Mouse (Mus musculus) kidney, adult 2 months (tissue): ENCODE measurements around the gene Ptpn11. TPM values are rescaled to one million over a fixed set of nuclear protein-coding genes. Genes with fewer than 3 reads are reported as not detected.

ENCODE experiments used
- DNase-seq: peaks from one replicate; pipeline ENCODE4 v3.0.0; 2021
- H3K27ac ChIP-seq: fragments of 200-500 bp; 2 replicates; pipeline ENCODE4 v1.5.1; 2012; ENCODE audit warnings: low read depth, low read length, control low read depth, inconsistent platforms; ENCODE audit not compliant: insufficient read depth
- H3K27me3 ChIP-seq: fragments of 200-500 bp; replicated peaks from 2 replicates; pipeline ENCODE4 v1.6.1; 2012; ENCODE audit warnings: mild to moderate bottlenecking, moderate library complexity, low read length, inconsistent platforms; ENCODE audit not compliant: control insufficient read depth, insufficient read depth
- H3K36me3 ChIP-seq: fragments of 200-500 bp; 2 replicates; pipeline ENCODE4 v1.6.1; 2012; ENCODE audit warnings: mild to moderate bottlenecking, moderate library complexity, low read length, inconsistent platforms; ENCODE audit not compliant: control insufficient read depth, insufficient read depth
- H3K4me1 ChIP-seq: fragments of 200-500 bp; 2 replicates; pipeline ENCODE4 v1.6.1; 2011; ENCODE audit warnings: low read length; ENCODE audit not compliant: control insufficient read depth, insufficient read depth
- H3K4me3 ChIP-seq: fragments of 200-500 bp; 2 replicates; pipeline ENCODE4 v1.5.1; 2011; ENCODE audit warnings: mild to moderate bottlenecking, low read depth, low read length, control low read depth; ENCODE audit not compliant: insufficient read depth
- CTCF ChIP-seq: fragments of 200-500 bp; conservative IDR thresholded peaks from 2 replicates; pipeline ENCODE4 v1.5.1; 2011; ENCODE audit warnings: low read depth, mild to moderate bottlenecking, control low read depth, low read length, moderate library complexity, mixed read lengths; ENCODE audit not compliant: insufficient read depth, insufficient read length
- POLR2A ChIP-seq: fragments of 200-500 bp; IDR thresholded peaks from one replicate; pipeline ENCODE4 v1.6.1; 2011; ENCODE audit warnings: low read depth, low read length, control low read depth
- WGBS: fragments of 180-500 bp; shearing (Covaris S2); methylation state at CpG from one replicate; pipeline ENCODE4 v1.1.7; 2018; 5-methylcytosine and 5-hydroxymethylcytosine counted together
- polyA plus RNA-seq: library from polyadenylated mRNA; depleted of rRNA; stranded (reverse); fragments of >200 nt; gene quantifications from 2 replicates; pipeline ENCODE4 v1.2.3, GENCODE M21; 2012

The Ptpn11 gene
- polyA plus RNA-seq, 1 experiment, result 32.4 TPM

DNA sequence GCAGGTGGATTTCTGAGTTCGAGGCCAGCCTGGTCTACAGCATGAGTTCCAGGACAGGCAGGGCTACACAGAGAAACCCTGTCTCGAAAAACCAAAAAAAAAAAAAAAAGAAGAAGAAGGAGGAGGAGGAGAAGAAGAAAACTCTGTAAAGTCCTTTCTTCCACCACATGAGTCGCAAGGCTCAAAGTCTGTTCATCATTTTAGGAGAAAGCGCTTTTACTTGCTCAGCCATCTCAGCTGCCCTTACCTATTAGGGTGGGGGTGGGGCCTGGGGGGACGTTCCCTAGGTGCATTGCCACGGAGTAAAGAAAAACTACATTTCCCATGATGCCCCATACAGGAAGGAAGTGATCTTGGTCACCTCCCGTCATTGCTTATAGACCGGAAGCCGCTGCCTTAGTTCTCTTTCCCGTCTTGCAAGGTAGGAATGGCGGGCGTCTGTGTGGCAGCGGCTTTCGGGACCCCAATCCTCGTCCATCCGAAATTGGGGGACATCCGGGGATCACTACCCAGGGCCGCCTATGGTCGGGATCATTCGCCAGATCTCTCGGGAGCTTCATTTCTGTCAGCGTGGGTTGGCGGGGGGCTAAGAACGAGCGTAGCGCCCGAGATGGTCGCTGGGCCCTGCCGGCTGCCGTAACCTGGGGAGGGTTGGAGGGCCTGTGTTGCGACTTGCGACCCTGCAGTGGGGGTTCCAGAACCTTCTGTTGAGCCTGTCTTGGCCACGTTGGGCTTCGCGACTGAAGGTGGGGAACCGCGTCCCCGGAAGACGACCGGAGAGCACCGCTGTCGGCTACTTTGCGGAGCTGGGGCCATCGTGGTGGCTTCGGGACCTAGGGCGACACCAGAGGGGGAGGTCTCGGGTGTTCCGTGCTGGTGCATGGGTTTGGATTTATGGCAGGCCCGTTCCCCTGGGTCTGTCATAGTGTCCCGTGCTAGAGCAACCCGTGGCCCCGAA is 13.2 kb upstream of the Ptpn11 start, which contains the start of gene Rpl6:
Gene Rpl6 (plus strand): TSS at position 350 of the 958 bp plus-strand sequence.
- peak; percentile 93 for DNase-seq
- WGBS, result 2% methylated on average over 52 of the region's 52 CpGs
- Histone ChIP-seq H3K4me3 (peak within 1 kb of the TSS; percentile 94), H3K4me1 (peaks cover 4% of the 10 kb centered on the region; the same call in 1 of the 2 replicates), H3K27ac (peak within 1 kb of the TSS; percentile 37), H3K27me3 (no peaks in the 10 kb centered on the region), H3K36me3 (peaks cover 13% of the 10 kb centered on the region)
- TF ChIP-seq CTCF (no peak), POLR2A (peak; percentile 44)

DNA sequence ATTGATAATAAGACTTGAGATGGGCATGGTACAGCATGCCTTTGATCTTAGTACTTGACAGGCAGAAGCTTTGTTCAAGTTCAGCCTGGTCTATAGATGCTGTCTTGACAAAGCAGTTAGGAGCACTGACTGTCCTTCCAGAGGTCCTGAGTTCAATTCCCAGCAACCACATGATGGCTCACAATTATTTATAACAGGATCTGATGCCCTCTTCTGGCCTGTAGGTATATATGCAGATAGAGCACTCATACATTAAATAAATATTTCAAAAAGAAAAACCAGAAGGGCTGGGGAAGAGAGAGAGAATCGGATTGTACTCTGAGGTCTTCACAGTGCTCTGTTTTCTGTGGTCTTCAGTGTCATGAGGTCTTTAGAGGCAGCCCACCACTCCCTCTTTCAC is 11.3 kb upstream of the Ptpn11 start:
- no peak for TF ChIP-seq CTCF

DNA sequence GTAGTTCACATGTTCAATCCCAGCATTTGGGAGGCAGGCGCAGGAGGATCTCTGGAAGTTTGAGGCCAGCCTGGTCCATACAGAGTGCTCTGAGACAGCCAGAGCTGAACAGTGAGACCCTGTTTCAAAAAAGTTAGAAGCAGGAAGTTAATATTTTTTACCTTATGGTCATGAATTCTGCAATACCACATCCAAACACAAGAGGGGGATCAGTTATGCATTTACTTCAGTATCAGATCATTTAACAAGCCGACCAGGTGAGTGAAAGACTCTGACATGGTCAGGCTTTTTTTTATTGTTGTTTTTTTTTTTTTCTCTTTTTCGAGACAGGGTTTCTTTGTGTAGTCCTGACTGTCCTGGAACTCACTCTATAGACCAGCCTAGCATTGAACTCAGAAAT is 10.5 kb upstream of the Ptpn11 start:
- WGBS, result 36% methylated on average over 3 of the region's 3 CpGs
- peak; percentile 70 for DNase-seq
- H3K27me3 ChIP-seq, result no peaks in the 10 kb centered on the region
- peaks cover 3% of the 10 kb centered on the region for H3K36me3 ChIP-seq
- no peak overlapping the region for H3K4me3 ChIP-seq
- TF ChIP-seq CTCF (0 out of 2 replicates have a peak, but pooled peaks have one; percentile 10), POLR2A (no peak)
- H3K4me1 ChIP-seq, result peaks cover 4% of the 10 kb centered on the region; the same call in 1 of the 2 replicates
- no peak overlapping the region for H3K27ac ChIP-seq

More for the DNA sequence above, 11.3 kb upstream of the Ptpn11 start:
- Histone ChIP-seq H3K36me3 (peaks cover 5% of the 10 kb centered on the region), H3K4me1 (peaks cover 4% of the 10 kb centered on the region; the same call in 1 of the 2 replicates), H3K27ac (no peak overlapping the region), H3K4me3 (no peak overlapping the region), H3K27me3 (no peaks in the 10 kb centered on the region)
- no peak for DNase-seq
- 76% methylated on average over 1 of the region's 1 CpGs for WGBS

DNA sequence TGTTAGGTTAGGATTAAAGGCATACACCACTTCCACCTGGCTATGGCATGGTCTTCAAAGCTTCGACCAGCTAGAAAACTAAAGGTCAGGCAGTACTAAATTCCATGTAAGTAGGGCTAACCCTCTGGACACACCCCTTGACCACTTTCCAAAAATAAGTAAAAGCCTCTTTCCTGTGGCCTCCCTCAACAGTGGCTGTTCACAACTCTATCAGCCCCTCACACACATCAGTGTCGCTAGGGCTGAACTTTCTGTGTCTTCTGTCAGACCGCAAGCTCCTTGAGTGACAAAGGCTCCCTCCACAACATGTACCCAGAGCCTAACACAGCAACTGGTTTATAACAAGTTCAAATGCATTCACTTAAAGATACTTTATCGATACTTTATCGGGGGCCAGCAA is 7.2 kb upstream of the Ptpn11 start:
- no peaks in the 10 kb centered on the region for H3K36me3 ChIP-seq
- no peaks in the 10 kb centered on the region; the same call in 1 of the 2 replicates for H3K4me1 ChIP-seq
- WGBS, result 81% methylated on average over 5 of the region's 5 CpGs
- H3K27ac ChIP-seq, result no peak overlapping the region
- DNase-seq, result no peak
- no peaks in the 10 kb centered on the region for H3K27me3 ChIP-seq
- no peak for TF ChIP-seq CTCF
- no peak for TF ChIP-seq POLR2A
- no peak overlapping the region for H3K4me3 ChIP-seq

DNA sequence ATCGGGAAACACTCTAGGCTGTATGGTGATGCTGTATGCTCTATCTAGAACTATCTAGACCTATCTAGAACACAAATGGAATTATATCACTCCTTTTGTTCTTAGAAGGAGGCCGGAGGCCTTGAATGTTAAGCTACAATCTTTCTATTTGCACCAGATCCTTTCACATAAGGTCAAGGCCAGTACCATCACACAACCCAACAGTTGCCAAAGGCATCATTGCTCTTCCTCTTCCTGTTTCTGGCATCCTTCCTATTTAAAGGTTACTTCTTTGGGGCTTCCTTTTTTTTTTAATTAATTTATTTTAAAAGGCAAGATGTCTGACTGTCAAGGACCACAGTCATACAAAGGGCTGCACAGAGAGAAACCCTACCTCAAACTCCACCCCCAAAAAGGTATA is 6.1 kb upstream of the Ptpn11 start:
- no peak overlapping the region for H3K4me3 ChIP-seq
- no peaks in the 10 kb centered on the region for H3K27me3 ChIP-seq
- WGBS, result 60% methylated on average over 2 of the region's 2 CpGs
- DNase-seq, result no peak
- H3K4me1 ChIP-seq, result no peaks in the 10 kb centered on the region; the same call in 1 of the 2 replicates
- H3K27ac ChIP-seq, result no peak overlapping the region
- no peak for TF ChIP-seq CTCF
- TF ChIP-seq POLR2A, result no peak
- H3K36me3 ChIP-seq, result no peaks in the 10 kb centered on the region

DNA sequence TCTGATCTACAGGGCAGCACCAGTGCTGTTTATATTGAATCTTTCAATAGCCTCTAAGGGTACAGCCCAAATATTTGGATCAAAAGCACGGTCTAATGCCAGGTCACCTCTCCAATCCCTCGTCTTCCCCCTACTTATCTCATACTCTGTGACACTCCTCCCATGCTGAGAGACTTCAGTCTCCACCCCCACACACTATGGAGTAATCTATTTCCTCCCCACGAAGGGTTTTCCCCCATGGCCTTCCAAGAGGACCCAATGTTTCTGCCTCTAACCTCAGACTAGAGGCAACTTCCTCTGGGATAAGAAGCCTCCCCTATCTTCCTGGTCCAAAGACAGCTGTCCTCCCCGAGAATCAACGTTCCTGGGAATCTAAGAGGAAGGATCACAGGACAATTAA is 5.6 kb upstream of the Ptpn11 start:
- TF ChIP-seq POLR2A (no peak), CTCF (no peak)
- DNase-seq, result no peak
- H3K4me3 ChIP-seq, result no peak overlapping the region
- no peaks in the 10 kb centered on the region for H3K36me3 ChIP-seq
- no peak overlapping the region for H3K27ac ChIP-seq
- no peaks in the 10 kb centered on the region for H3K27me3 ChIP-seq
- WGBS, result 35% methylated on average over 5 of the region's 5 CpGs
- no peaks in the 10 kb centered on the region; the same call in 1 of the 2 replicates for H3K4me1 ChIP-seq

DNA sequence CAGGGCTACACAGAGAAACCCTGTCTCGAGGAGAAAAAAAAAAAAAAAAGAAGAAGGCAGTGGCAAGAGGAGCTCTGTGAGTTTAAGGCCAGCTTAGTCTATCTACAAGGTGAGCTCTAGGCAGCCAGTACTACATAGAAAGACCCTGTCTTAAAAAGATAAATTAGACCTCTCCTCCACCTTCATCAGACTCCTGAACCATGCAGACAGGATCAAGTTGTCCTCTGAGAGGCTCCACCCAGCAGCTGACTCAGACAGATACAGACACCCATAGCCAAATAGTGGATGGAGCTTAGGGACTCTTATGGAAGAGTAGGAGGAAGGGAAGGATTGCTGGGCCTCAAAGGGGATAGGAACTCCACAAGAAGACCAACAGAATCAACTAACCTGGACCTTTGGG is 3.0 kb upstream of the Ptpn11 start:
- Histone ChIP-seq H3K4me1 (peaks cover 8% of the 10 kb centered on the region; the same call in 1 of the 2 replicates), H3K27ac (no peak overlapping the region), H3K4me3 (no peak overlapping the region), H3K27me3 (no peaks in the 10 kb centered on the region), H3K36me3 (no peaks in the 10 kb centered on the region)
- DNase-seq, result no peak
- TF ChIP-seq CTCF (no peak), POLR2A (no peak)
- 27% methylated on average over 1 of the region's 1 CpGs for WGBS
